Mouse (Mus musculus): ENCODE data around the gene S1pr4. TPM values are rescaled to one million over a fixed set of nuclear protein-coding genes. Genes with fewer than 3 reads are reported as not detected.
A peak's percentile ranks its signal among the peaks of the same experiment; 100 is the strongest.

The S1pr4 gene
- total and polyA plus RNA-seq, 3 experiments: 0.81 to 3.1 (median 1.1) TPM

GRCm38 (mm10) chr10:81544296-81545160 lies 44.6 kb upstream of the S1pr4 start:
- DNase-seq: no peak
- Histone ChIP-seq H3K27ac (peak overlapping the region; percentile 88), H3K36me3 (ENCODE audit: control insufficient read depth, insufficient read depth, low read length) (no peaks in the 10 kb centered on the region), H3K9ac (ENCODE audit: low read depth, low read length) (peak overlapping the region; percentile 95), H3K4me3 (peak overlapping the region; percentile 77), H3K27me3 (ENCODE audit: control insufficient read depth, insufficient read depth, low read length) (no peaks in the 10 kb centered on the region), H3K79me2 (replicated peaks; ENCODE audit: control insufficient read depth, insufficient read depth, low read length) (peaks cover 12% of the 10 kb centered on the region), H3K4me1 (ENCODE audit: control insufficient read depth, insufficient read depth, low read length) (peaks cover 30% of the 10 kb centered on the region)
- TF ChIP-seq POLR2A (IDR thresholded peaks at IDR 0.05; ENCODE audit: insufficient read depth, low read depth, low read length) (0 out of 2 replicates have a peak, but pooled peaks have one; percentile 21), CTCF (IDR thresholded peaks at IDR 0.05) (no peak), EP300 (IDR thresholded peaks at IDR 0.05; ENCODE audit: insufficient read depth, low read depth, low read length) (no peak)
- intact Hi-C loops (cut with DNase I): no loop called here
- WGBS: 1% methylated on average over 93 of the region's 93 CpGs

GRCm38 (mm10) chr10:81543633-81544032 lies 43.7 kb upstream of the S1pr4 start:
- WGBS: 50% methylated on average over 1 of the region's 1 CpGs
- intact Hi-C loops (cut with DNase I): no loop called here
- peaks cover 14% of the 10 kb centered on the region for H3K79me2 ChIP-seq (replicated peaks; ENCODE audit: control insufficient read depth, insufficient read depth, low read length)
- peak overlapping the region; percentile 88 for H3K27ac ChIP-seq
- H3K4me1 ChIP-seq (ENCODE audit: control insufficient read depth, insufficient read depth, low read length): peaks cover 31% of the 10 kb centered on the region
- no peaks in the 10 kb centered on the region for H3K36me3 ChIP-seq (ENCODE audit: control insufficient read depth, insufficient read depth, low read length)
- peak overlapping the region; percentile 95 for H3K9ac ChIP-seq (ENCODE audit: low read depth, low read length)
- H3K27me3 ChIP-seq (ENCODE audit: control insufficient read depth, insufficient read depth, low read length): no peaks in the 10 kb centered on the region
- no peak for TF ChIP-seq EP300 (IDR thresholded peaks at IDR 0.05; ENCODE audit: insufficient read depth, low read depth, low read length)
- TF ChIP-seq CTCF (IDR thresholded peaks at IDR 0.05): no peak
- no peak for TF ChIP-seq POLR2A (IDR thresholded peaks at IDR 0.05; ENCODE audit: insufficient read depth, low read depth, low read length)
- peak overlapping the region; percentile 77 for H3K4me3 ChIP-seq
- DNase-seq: no peak

GRCm38 (mm10) chr10:81542727-81543460 lies 43.0 kb upstream of the S1pr4 start:
- peak overlapping the region; percentile 77 for H3K4me3 ChIP-seq
- H3K27ac ChIP-seq: peak overlapping the region; percentile 88
- 66% methylated on average over 7 of the region's 7 CpGs for WGBS
- intact Hi-C loops (cut with DNase I): no loop called here
- peak overlapping the region; percentile 95 for H3K9ac ChIP-seq (ENCODE audit: low read depth, low read length)
- H3K79me2 ChIP-seq (replicated peaks; ENCODE audit: control insufficient read depth, insufficient read depth, low read length): peaks cover 16% of the 10 kb centered on the region
- peaks cover 33% of the 10 kb centered on the region for H3K4me1 ChIP-seq (ENCODE audit: control insufficient read depth, insufficient read depth, low read length)
- no peaks in the 10 kb centered on the region for H3K27me3 ChIP-seq (ENCODE audit: control insufficient read depth, insufficient read depth, low read length)
- H3K36me3 ChIP-seq (ENCODE audit: control insufficient read depth, insufficient read depth, low read length): no peaks in the 10 kb centered on the region
- DNase-seq: no peak
- TF ChIP-seq CTCF (IDR thresholded peaks at IDR 0.05): no peak
- no peak for TF ChIP-seq POLR2A (IDR thresholded peaks at IDR 0.05; ENCODE audit: insufficient read depth, low read depth, low read length)
- no peak for TF ChIP-seq EP300 (IDR thresholded peaks at IDR 0.05; ENCODE audit: insufficient read depth, low read depth, low read length)

GRCm38 (mm10) chr10:81541803-81542202 lies 41.9 kb upstream of the S1pr4 start:
- whole genome bisulfite sequencing: 8% methylated on average over 10 of the region's 10 CpGs
- Histone ChIP-seq H3K79me2 (replicated peaks; ENCODE audit: control insufficient read depth, insufficient read depth, low read length) (peaks cover 19% of the 10 kb centered on the region), H3K9ac (ENCODE audit: low read depth, low read length) (peak overlapping the region; percentile 62), H3K27me3 (ENCODE audit: control insufficient read depth, insufficient read depth, low read length) (no peaks in the 10 kb centered on the region), H3K4me3 (peak overlapping the region; percentile 47), H3K36me3 (ENCODE audit: control insufficient read depth, insufficient read depth, low read length) (no peaks in the 10 kb centered on the region), H3K4me1 (ENCODE audit: control insufficient read depth, insufficient read depth, low read length) (peaks cover 35% of the 10 kb centered on the region), H3K27ac (peak overlapping the region; percentile 88)
- TF ChIP-seq EP300 (IDR thresholded peaks at IDR 0.05; ENCODE audit: insufficient read depth, low read depth, low read length): no peak; the same call in 1 of the 2 replicates
- peak; percentile 58 for TF ChIP-seq POLR2A (IDR thresholded peaks at IDR 0.05; ENCODE audit: insufficient read depth, low read depth, low read length)
- DNase-seq: peak; percentile 82 to 88
- intact Hi-C loops (cut with DNase I): no loop called here

- intact Hi-C loops (cut with DNase I): no loop called here
- H3K79me2 ChIP-seq (replicated peaks; ENCODE audit: control insufficient read depth, insufficient read depth, low read length): peaks cover 19% of the 10 kb centered on the region
- peak overlapping the region; percentile 88 for H3K27ac ChIP-seq
- no peaks in the 10 kb centered on the region for H3K27me3 ChIP-seq (ENCODE audit: control insufficient read depth, insufficient read depth, low read length)
- H3K9ac ChIP-seq (ENCODE audit: low read depth, low read length): peak overlapping the region; percentile 55
- peaks cover 35% of the 10 kb centered on the region for H3K4me1 ChIP-seq (ENCODE audit: control insufficient read depth, insufficient read depth, low read length)
- DNase-seq: no peak
- H3K4me3 ChIP-seq: peak overlapping the region; percentile 47
- TF ChIP-seq CTCF (IDR thresholded peaks at IDR 0.05): no peak
- TF ChIP-seq POLR2A (IDR thresholded peaks at IDR 0.05; ENCODE audit: insufficient read depth, low read depth, low read length): no peak
- TF ChIP-seq EP300 (IDR thresholded peaks at IDR 0.05; ENCODE audit: insufficient read depth, low read depth, low read length): no peak
- 17% methylated on average over 5 of the region's 5 CpGs for WGBS
- H3K36me3 ChIP-seq (ENCODE audit: control insufficient read depth, insufficient read depth, low read length): no peaks in the 10 kb centered on the region
These were observed 41.4 kb upstream of the S1pr4 start for GRCm38 (mm10) chr10:81541363-81541762.
